Mouse (Mus musculus): ENCODE measurements around the gene Gm47995. TPM values are rescaled to one million over a fixed set of nuclear protein-coding genes. Genes with fewer than 3 reads are reported as not detected.

Gm47995 gene
- total and polyA plus RNA-seq, 3 experiments: not detected

- in situ Hi-C loops (cut with MboI; ENCODE audit: low pct_ligation_motif_present, low pct_unique_long_range_greater_than_20kb, low sequenced_read_pairs) (loop anchor here (10.0 kb wide), 1 partner anchor 160 kb away; no protein-coding TSS in a partner anchor), dilution Hi-C loops (cut with MboI; ENCODE audit: extremely low pct_ligation_motif_present, extremely low pct_unique_long_range_greater_than_20kb, low sequenced_read_pairs) (no loop called here)
- Histone ChIP-seq H3K9me3 (replicated peaks; ENCODE audit: low read length) (no peaks in the 10 kb centered on the region), H3K27me3 (replicated peaks) (no peaks in the 10 kb centered on the region), H3K4me1 (ENCODE audit: control insufficient read depth in 1 of 2, insufficient read depth in 2 of 2) (peaks cover 0 to 8% of the 10 kb centered on the region in 2 experiments; a peak in 1 of 4 replicates), H3K4me3 (replicated peaks in 1 of 3; ENCODE audit: low read depth in 2 of 3, low read length in 2 of 3, poor library complexity in 1 of 3) (no peak overlapping the region), H3K4me2 (ENCODE audit: insufficient read depth, low read depth, poor library complexity, severe bottlenecking) (no peak overlapping the region), H3K27ac (ENCODE audit: insufficient read depth, low read depth) (no peak overlapping the region), H3K9ac (ENCODE audit: insufficient read depth, low read depth) (no peak overlapping the region), H3K36me3 (replicated peaks in 1 of 2; ENCODE audit: control insufficient read depth in 1 of 2, insufficient read depth in 1 of 2, low read length in 1 of 2) (no peaks in the 10 kb centered on the region), H3K79me2 (replicated peaks; ENCODE audit: control insufficient read depth, extremely low read depth, insufficient read depth, poor library complexity, severe bottlenecking) (no peaks in the 10 kb centered on the region)
- TF ChIP-seq UBTF (IDR thresholded peaks at IDR 0.05; ENCODE audit: low read depth, low read length): no peak
- TF ChIP-seq MEF2A (IDR thresholded peaks at IDR 0.05; ENCODE audit: borderline replicate concordance, low read depth, low read length): no peak
- TF ChIP-seq MYC (IDR thresholded peaks at IDR 0.05; ENCODE audit: low read depth, low read length): no peak
- no peak for DNase-seq (ENCODE audit: extremely low read depth)
Observed at GRCm38 (mm10) chr1:151245165-151245564, 46.9 kb downstream of the Gm47995 start.

- TF ChIP-seq ZKSCAN1 (IDR thresholded peaks at IDR 0.05; ENCODE audit: borderline replicate concordance, low read depth, low read length): no peak
- no peak for TF ChIP-seq JUND (conservative IDR thresholded peaks at IDR 0.05; ENCODE audit: low read depth, low read length)
- TF ChIP-seq RAD21 (IDR thresholded peaks at IDR 0.05; ENCODE audit: low read depth, low read length): no peak
- no peak for TF ChIP-seq CTCF (conservative IDR thresholded peaks at IDR 0.05 in 1 of 2, IDR thresholded peaks at IDR 0.05 in 1 of 2; ENCODE audit: low read depth in 2 of 2, low read length in 2 of 2)
- no peak for TF ChIP-seq ZMIZ1 (IDR thresholded peaks at IDR 0.05; ENCODE audit: low read depth, low read length)
- TF ChIP-seq USF1 (IDR thresholded peaks at IDR 0.05; ENCODE audit: low read depth, low read length): no peak
- no peak for TF ChIP-seq MEF2A (IDR thresholded peaks at IDR 0.05; ENCODE audit: borderline replicate concordance, low read depth, low read length)
- TF ChIP-seq TCF12 (IDR thresholded peaks at IDR 0.05; ENCODE audit: low read depth, low read length): no peak
- no peak for TF ChIP-seq POLR2AphosphoS2 (IDR thresholded peaks at IDR 0.05; ENCODE audit: low read depth, low read length)
- TF ChIP-seq CHD2 (IDR thresholded peaks at IDR 0.05; ENCODE audit: low read length): no peak
- TF ChIP-seq MYC (IDR thresholded peaks at IDR 0.05; ENCODE audit: low read depth, low read length): no peak
- no peak for TF ChIP-seq MAFK (IDR thresholded peaks at IDR 0.05; ENCODE audit: insufficient replicate concordance, low read length)
- no peak for TF ChIP-seq MAZ (IDR thresholded peaks at IDR 0.05; ENCODE audit: low read depth, low read length)
- TF ChIP-seq ELF1 (IDR thresholded peaks at IDR 0.05; ENCODE audit: low read depth, low read length): no peak
- TF ChIP-seq IRF4 (IDR thresholded peaks at IDR 0.05; ENCODE audit: low read depth, low read length): no peak
- no peak for TF ChIP-seq CHD1 (IDR thresholded peaks at IDR 0.05; ENCODE audit: low read depth, low read length)
- no peak for TF ChIP-seq BHLHE40 (IDR thresholded peaks at IDR 0.05; ENCODE audit: low read depth, low read length)
- TF ChIP-seq SMC3 (IDR thresholded peaks at IDR 0.05; ENCODE audit: low read depth, low read length): no peak
- Histone ChIP-seq H3K27me3 (replicated peaks) (no peaks in the 10 kb centered on the region), H3K27ac (ENCODE audit: insufficient read depth, low read depth) (no peak overlapping the region), H3K4me1 (ENCODE audit: control insufficient read depth in 1 of 2, insufficient read depth in 2 of 2) (peaks cover 0 to 14% of the 10 kb centered on the region in 2 experiments; a peak in 2 of 4 replicates), H3K9ac (ENCODE audit: insufficient read depth, low read depth) (no peak overlapping the region), H3K79me2 (replicated peaks; ENCODE audit: control insufficient read depth, extremely low read depth, insufficient read depth, poor library complexity, severe bottlenecking) (no peaks in the 10 kb centered on the region), H3K9me3 (replicated peaks; ENCODE audit: low read length) (no peaks in the 10 kb centered on the region), H3K4me3 (replicated peaks in 1 of 3; ENCODE audit: low read depth in 2 of 3, low read length in 2 of 3, poor library complexity in 1 of 3) (no peak overlapping the region), H3K4me2 (ENCODE audit: insufficient read depth, low read depth, poor library complexity, severe bottlenecking) (no peak overlapping the region), H3K36me3 (replicated peaks in 1 of 2; ENCODE audit: control insufficient read depth in 1 of 2, insufficient read depth in 1 of 2, low read length in 1 of 2) (no peaks in the 10 kb centered on the region)
- no peak for DNase-seq (ENCODE audit: extremely low read depth)
- dilution Hi-C loops (cut with MboI; ENCODE audit: extremely low pct_ligation_motif_present, extremely low pct_unique_long_range_greater_than_20kb, low sequenced_read_pairs): no loop called here
- in situ Hi-C loops (cut with MboI; ENCODE audit: low pct_ligation_motif_present, low pct_unique_long_range_greater_than_20kb, low sequenced_read_pairs): loop anchor here (10.0 kb wide), 1 partner anchor 161 kb away; no protein-coding TSS in a partner anchor
Observed at GRCm38 (mm10) chr1:151245846-151246245, 47.6 kb downstream of the Gm47995 start.

Other genes starting within 250 kb of the Gm47995 start
- under 0.01 TPM in 2 replicates for gene Hmcn1, start 205.0 kb upstream of the Gm47995 start, total RNA-seq (2012; rRNA removed)
- gene Hmcn1, start 205.0 kb upstream of the Gm47995 start, total RNA-seq (2014; rRNA removed): 0.01 TPM in 2 replicates
- 0.01 and 0.04 TPM in 2 replicates for gene Hmcn1, start 205.0 kb upstream of the Gm47995 start, polyA plus RNA-seq (2012; ENCODE audit: insufficient read length, low read depth)
- not detected in 2 replicates for gene Gm47985, start 15.9 kb upstream of the Gm47995 start, total RNA-seq (2012; rRNA removed)
- 0.15 TPM in 1 of 2 replicates, not detected in the other for gene Gm47985, start 15.9 kb upstream of the Gm47995 start, total RNA-seq (2014; rRNA removed)
- gene Gm47985, start 15.9 kb upstream of the Gm47995 start, polyA plus RNA-seq (2012; ENCODE audit: insufficient read length, low read depth): not detected in 2 replicates
- 0.08 TPM in 1 of 2 replicates, not detected in the other for gene Gm8947, start 6.1 kb upstream of the Gm47995 start, total RNA-seq (2012; rRNA removed)
- not detected in 2 replicates for gene Gm8947, start 6.1 kb upstream of the Gm47995 start, total RNA-seq (2014; rRNA removed)
- 0.25 and 0.36 TPM in 2 replicates for gene Gm8947, start 6.1 kb upstream of the Gm47995 start, polyA plus RNA-seq (2012; ENCODE audit: insufficient read length, low read depth)
- not detected in 2 replicates for gene 3110040M04Rik, start 5.7 kb downstream of the Gm47995 start, total RNA-seq (2012; rRNA removed)
- gene 3110040M04Rik, start 5.7 kb downstream of the Gm47995 start, total RNA-seq (2014; rRNA removed): not detected in 2 replicates
- gene 3110040M04Rik, start 5.7 kb downstream of the Gm47995 start, polyA plus RNA-seq (2012; ENCODE audit: insufficient read length, low read depth): not detected in 2 replicates
- 0.13 TPM in 1 of 2 replicates, not detected in the other for gene Gm47996, start 11.7 kb downstream of the Gm47995 start, total RNA-seq (2012; rRNA removed)
- gene Gm47996, start 11.7 kb downstream of the Gm47995 start, total RNA-seq (2014; rRNA removed): not detected in 2 replicates
- gene Gm47996, start 11.7 kb downstream of the Gm47995 start, polyA plus RNA-seq (2012; ENCODE audit: insufficient read length, low read depth): not detected in 2 replicates
- gene Ivns1abp, start 146.0 kb downstream of the Gm47995 start, total RNA-seq (2012; rRNA removed): 77.6 and 88.1 TPM in 2 replicates
- gene Ivns1abp, start 146.0 kb downstream of the Gm47995 start, total RNA-seq (2014; rRNA removed): 197 and 234 TPM in 2 replicates
- gene Ivns1abp, start 146.0 kb downstream of the Gm47995 start, polyA plus RNA-seq (2012; ENCODE audit: insufficient read length, low read depth): 212 and 216 TPM in 2 replicates
- gene Swt1, start 230.0 kb downstream of the Gm47995 start, total RNA-seq (2012; rRNA removed): 10.8 and 14.8 TPM in 2 replicates
- gene Swt1, start 230.0 kb downstream of the Gm47995 start, total RNA-seq (2014; rRNA removed): 19.6 and 28.7 TPM in 2 replicates
- 6.9 and 8.0 TPM in 2 replicates for gene Swt1, start 230.0 kb downstream of the Gm47995 start, polyA plus RNA-seq (2012; ENCODE audit: insufficient read length, low read depth)
- gene Trmt1l, start 230.1 kb downstream of the Gm47995 start, total RNA-seq (2012; rRNA removed): 21.6 and 21.8 TPM in 2 replicates
- gene Trmt1l, start 230.1 kb downstream of the Gm47995 start, total RNA-seq (2014; rRNA removed): 20.9 and 22.7 TPM in 2 replicates
- gene Trmt1l, start 230.1 kb downstream of the Gm47995 start, polyA plus RNA-seq (2012; ENCODE audit: insufficient read length, low read depth): 18.9 and 23.7 TPM in 2 replicates

All from CH12.LX (cell line).